Mouse (Mus musculus) MEL (cell line): ENCODE data around the gene Lrp6.

Experiments
- GATA1 ChIP-seq: IDR thresholded peaks from 2 replicates; pipeline ENCODE4 v1.6.1; 2011; ENCODE audit warnings: low read depth, low read length, improper control_type of control experiment
- POLR2A ChIP-seq, 2 experiments: IDR thresholded peaks; 2 replicates each; pipeline ENCODE4 v1.6.1; 2011 to 2012; ENCODE audit warnings: low read length in 2 of 2, mild to moderate bottlenecking in 2 of 2, control low read depth in 1 of 2, improper control_type of control experiment in 1 of 2, low read depth in 1 of 2, moderate library complexity in 1 of 2; ENCODE audit not compliant: control insufficient read depth in 1 of 2, insufficient read depth in 1 of 2, poor library complexity in 1 of 2
- TCF12 ChIP-seq: IDR thresholded peaks from 2 replicates; pipeline ENCODE4 v1.6.1; 2014; ENCODE audit warnings: low read depth, mild to moderate bottlenecking, inconsistent platforms, low read length, improper control_type of control experiment, moderate library complexity
- ZC3H11A ChIP-seq: IDR thresholded peaks from 2 replicates; pipeline ENCODE4 v1.6.1; 2012; ENCODE audit warnings: low read depth, mild to moderate bottlenecking, inconsistent platforms, low read length, improper control_type of control experiment

GRCm38 (mm10) chr6:134517141-134517540 is 49.6 kb downstream of the Lrp6 start:
- TF ChIP-seq TCF12 (no peak), POLR2A (IDR thresholded peaks at IDR 0.05; ENCODE audit: control insufficient read depth in 1 of 2, insufficient read depth in 1 of 2, low read depth in 1 of 2, low read length in 2 of 2, poor library complexity in 1 of 2) (no peak), GATA1 (no peak), ZC3H11A (no peak)
